Mouse (Mus musculus) olfactory bulb, adult 2 months (tissue): ENCODE data around the gene Tspan18. TPM values are rescaled to one million over a fixed set of nuclear protein-coding genes. Genes with fewer than 3 reads are reported as not detected.
A peak's percentile ranks its signal among the peaks of the same experiment; 100 is the strongest.

Source experiments
- H3K27ac ChIP-seq: fragments of 200-500 bp; 2 replicates; pipeline ENCODE4 v1.5.1; 2012; ENCODE audit warnings: low read depth, low read length; ENCODE audit not compliant: insufficient read depth
- H3K4me1 ChIP-seq: fragments of 200-500 bp; 2 replicates; pipeline ENCODE4 v1.6.1; 2012; ENCODE audit warnings: low read length; ENCODE audit not compliant: control insufficient read depth, insufficient read depth
- H3K4me3 ChIP-seq: fragments of 200-500 bp; 2 replicates; pipeline ENCODE4 v1.5.1; 2012; ENCODE audit warnings: mild to moderate bottlenecking, low read depth, low read length, moderate library complexity; ENCODE audit not compliant: insufficient read depth
- CTCF ChIP-seq: fragments of 200-500 bp; IDR thresholded peaks from 2 replicates; pipeline ENCODE4 v1.5.1; 2012; ENCODE audit warnings: low read depth, mild to moderate bottlenecking, low read length, moderate library complexity; ENCODE audit not compliant: insufficient read depth
- POLR2A ChIP-seq: fragments of 200-500 bp; IDR thresholded peaks from 2 replicates; pipeline ENCODE4 v1.6.1; 2012; ENCODE audit warnings: mild to moderate bottlenecking, low read depth, low read length, moderate library complexity; ENCODE audit not compliant: insufficient read depth
- WGBS: fragments of 180-500 bp; shearing (Covaris S2); methylation state at CpG from one replicate; pipeline ENCODE4 v1.1.7; 2018; 5-methylcytosine and 5-hydroxymethylcytosine counted together
- polyA plus RNA-seq: library from polyadenylated mRNA; stranded (reverse); fragments of >200 nt; gene quantifications from 2 replicates; pipeline ENCODE4 v1.2.4, GENCODE M21; 2012; ENCODE audit warnings: low replicate concordance; ENCODE audit not compliant: missing spikeins, insufficient read depth, insufficient read length

Gene Tspan18
- polyA plus RNA-seq, 1 experiment, result not detected

DNA sequence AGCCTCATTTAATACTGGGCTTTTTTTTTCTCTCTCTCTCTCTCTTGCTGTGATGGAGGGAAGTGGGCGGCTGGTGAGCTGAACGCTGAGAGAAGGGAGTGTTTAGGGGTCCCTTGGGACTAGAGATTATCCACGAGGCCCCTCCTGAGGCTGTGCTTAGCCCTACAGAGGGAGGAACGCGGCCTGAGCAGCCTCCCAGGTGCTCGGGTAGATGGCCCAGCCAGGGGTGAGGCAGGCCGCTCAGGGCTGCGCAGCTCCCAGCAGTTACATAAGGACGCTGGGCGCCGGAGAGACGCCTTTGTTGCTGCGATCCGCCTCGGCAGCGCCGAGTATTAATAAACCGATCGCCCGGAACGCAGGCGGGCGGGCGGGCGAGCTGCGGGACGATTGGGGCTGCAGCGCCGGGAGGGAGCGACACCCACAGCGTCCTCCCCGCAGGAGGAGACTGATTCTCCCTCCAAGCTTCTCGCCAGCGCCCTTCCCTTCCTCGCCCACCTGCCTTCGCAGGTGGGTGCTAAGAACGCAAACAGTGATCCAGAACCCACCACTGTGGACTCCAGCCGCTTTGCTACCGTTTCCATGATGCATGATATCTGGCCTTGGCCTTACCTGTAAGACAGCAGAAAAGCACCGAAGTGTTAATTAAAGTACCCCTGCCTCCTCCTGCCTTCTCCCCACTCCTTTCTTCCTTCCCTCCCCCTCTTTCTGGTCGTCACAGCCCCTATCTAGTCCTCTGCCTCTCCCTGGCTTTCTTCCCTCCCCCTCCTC is 154.0 kb downstream of the Tspan18 start:
- TF ChIP-seq POLR2A (0 out of 2 replicates have a peak, but pooled peaks have one; percentile 42), CTCF (no peak)
- Histone ChIP-seq H3K4me1 (peaks cover 55% of the 10 kb centered on the region), H3K4me3 (peak overlapping the region; percentile 27), H3K27ac (peak overlapping the region; percentile 93)
- WGBS, result 1% methylated on average over 41 of the region's 41 CpGs

DNA sequence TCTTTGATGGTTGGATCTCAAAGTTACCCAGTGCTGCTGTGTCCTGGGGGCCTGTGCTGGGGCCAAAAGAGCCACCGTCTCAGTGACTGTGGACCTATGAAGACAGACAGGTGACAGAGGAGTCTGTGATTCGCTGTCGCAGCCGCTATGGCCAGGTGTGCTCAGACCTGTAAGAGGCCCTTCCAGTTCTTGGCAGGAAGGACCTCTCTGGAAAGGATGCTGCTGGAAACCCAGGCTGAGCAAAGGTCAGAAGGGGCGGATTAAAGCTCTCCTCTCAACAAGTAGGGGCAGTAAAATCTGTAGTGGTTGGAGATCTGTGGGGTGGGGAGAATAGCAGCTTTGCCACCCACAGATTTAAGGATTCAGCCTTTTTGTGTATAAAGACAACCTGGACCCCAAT is 154.7 kb downstream of the Tspan18 start:
- peaks cover 55% of the 10 kb centered on the region for H3K4me1 ChIP-seq
- 88% methylated on average over 5 of the region's 5 CpGs for WGBS
- TF ChIP-seq POLR2A, result no peak
- no peak for TF ChIP-seq CTCF
- H3K4me3 ChIP-seq, result no peak overlapping the region
- peak overlapping the region; percentile 93 for H3K27ac ChIP-seq

DNA sequence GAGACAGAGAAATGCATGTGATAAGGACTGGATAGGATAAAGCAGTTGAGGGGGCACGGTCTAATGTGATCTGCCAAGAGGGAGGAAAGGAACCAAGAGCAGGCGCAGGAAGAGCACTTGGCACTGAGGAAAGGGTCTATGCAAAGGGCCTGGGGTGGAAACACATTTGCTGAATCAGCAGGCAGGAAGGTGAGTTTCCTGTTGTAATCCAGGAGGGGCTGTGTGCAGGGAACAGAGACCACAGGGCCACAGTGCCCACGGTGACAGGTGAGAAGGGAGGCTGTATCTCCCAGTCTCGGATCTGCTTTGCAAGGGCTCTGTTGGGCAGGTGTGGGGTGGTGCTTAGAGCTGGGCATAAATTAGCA is 156.0 kb downstream of the Tspan18 start:
- Histone ChIP-seq H3K27ac (no peak overlapping the region), H3K4me1 (peaks cover 63% of the 10 kb centered on the region), H3K4me3 (no peak overlapping the region)
- TF ChIP-seq CTCF (no peak), POLR2A (no peak)
- WGBS, result 84% methylated on average over 4 of the region's 4 CpGs

DNA sequence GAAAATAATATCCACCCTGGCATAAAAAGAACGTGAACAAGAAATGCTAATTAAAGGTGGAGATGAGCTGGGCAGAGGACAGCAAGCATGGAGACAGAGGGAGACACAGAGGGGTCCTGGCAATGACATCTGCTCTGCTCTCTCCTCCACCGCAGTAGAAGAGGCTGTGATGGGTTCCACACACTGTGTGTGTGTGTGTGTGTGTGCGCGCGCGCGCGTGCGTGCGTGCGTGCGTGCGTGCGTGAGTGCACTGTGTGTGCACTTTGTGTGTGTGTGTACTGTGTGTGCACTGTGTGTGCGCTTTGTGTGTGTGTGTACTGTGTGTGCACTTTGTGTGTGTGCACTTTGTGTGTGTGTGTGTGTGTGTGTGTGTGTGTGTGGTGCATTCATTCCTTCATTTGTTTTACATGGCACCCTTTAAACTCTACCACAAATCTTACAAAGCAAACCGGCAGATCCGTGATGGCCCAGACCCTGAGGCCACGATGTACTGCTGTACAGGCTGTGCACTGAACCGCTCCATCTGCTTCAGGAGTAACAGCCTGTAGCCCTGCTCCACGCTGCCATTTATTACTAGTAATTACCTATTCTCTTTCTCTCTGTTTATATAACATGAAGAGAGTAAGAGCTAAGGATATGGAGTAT is 156.5 kb downstream of the Tspan18 start:
- TF ChIP-seq POLR2A (no peak), CTCF (no peak)
- WGBS, result 79% methylated on average over 20 of the region's 20 CpGs
- Histone ChIP-seq H3K27ac (no peak overlapping the region), H3K4me1 (peaks cover 58% of the 10 kb centered on the region), H3K4me3 (no peak overlapping the region)

DNA sequence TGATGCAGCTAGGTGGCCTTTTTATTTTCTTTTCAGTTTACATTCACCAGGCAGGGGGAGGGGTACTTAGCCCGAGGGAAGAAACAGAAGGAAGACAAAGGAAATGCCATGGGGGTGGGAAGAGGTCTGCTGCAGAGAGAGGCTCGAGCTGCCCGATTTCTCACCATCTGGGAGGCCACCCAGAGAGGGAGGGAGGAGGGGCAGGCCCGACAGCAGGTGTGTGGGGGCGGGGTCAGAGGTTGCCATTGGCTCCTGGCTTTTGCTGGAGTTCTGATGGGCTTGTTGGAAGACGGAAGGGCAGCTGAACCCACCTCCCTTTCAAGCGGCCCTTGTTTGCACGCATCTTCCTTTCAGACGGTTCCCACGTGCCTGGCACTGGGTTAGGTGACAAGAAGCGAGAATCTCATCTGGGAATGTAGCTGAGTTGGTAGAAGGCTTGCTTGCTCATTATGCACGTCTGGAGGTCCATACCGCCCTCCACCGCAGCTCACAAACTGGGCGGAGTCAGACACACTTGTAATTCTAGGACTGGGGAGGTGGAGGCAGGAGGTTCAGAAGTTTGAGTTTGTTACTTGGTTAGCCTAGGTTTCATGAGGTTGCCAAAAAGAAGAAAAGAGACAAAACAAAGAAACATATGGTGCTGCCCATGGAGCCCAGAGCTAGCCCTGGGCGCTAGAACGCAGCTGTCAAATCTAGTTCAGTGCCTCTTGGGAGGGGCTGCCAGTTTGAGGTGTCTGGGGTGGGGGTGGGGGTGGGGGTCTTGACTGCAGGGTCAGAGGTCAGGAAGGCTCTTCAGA is 157.2 kb downstream of the Tspan18 start:
- WGBS, result 14% methylated on average over 17 of the region's 17 CpGs
- H3K4me3 ChIP-seq, result no peak overlapping the region
- H3K4me1 ChIP-seq, result peaks cover 53% of the 10 kb centered on the region
- H3K27ac ChIP-seq, result peak overlapping the region; percentile 55; the same call in 1 of the 2 replicates
- TF ChIP-seq POLR2A, result no peak
- no peak for TF ChIP-seq CTCF

DNA sequence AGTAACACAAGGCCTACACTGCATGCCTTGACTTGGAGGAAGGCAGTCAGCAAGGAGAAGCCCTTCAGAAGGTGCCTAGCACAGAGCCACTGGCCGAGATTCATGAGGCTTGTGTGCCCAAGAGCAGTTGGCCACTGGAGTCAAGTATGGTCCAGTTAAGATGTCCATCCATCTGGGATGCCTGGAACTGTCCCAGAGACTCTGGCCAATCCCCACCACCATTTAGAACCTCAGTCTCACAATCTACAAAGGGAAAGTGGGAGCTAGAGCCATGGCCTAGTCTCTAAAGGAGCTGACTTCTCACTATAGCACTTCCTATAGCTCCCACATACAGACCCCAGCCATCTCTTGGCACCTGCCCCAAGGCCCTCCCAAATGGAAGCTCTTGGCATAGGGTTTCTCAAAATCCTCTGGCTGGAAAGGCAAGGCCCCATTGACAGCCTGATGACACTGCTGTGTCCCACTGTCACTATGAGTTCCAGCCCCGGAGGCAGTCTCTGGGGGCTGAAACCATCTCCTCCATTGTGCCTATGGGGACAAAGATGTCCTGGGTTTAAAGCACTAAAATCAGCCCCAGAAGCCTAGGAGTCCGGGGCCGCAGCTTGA is 158.0 kb downstream of the Tspan18 start:
- peak overlapping the region; percentile 55; the same call in 1 of the 2 replicates for H3K27ac ChIP-seq
- H3K4me1 ChIP-seq, result peaks cover 53% of the 10 kb centered on the region
- H3K4me3 ChIP-seq, result no peak overlapping the region
- 40% methylated on average over 4 of the region's 4 CpGs for WGBS
- no peak for TF ChIP-seq CTCF
- TF ChIP-seq POLR2A, result no peak

DNA sequence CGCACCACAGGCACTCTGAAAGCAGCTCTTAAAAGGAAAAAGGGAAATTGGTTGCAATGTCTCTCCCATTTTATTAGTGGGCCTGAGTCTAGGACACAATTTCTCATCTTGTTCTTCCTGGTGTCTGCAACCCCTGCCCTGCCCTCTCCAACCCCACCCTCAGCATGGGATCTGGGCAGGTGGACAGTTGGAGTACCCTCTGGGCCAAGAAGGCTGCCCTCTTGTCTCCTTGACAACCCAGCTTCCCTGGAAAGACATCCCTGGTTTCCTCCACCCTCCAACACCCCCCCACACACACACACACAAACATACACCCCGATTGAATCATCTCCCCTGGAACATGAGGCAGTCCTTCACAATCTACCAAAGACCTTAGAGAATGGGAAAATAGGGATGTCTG is 158.6 kb downstream of the Tspan18 start:
- 52% methylated on average over 2 of the region's 2 CpGs for WGBS
- TF ChIP-seq POLR2A (no peak), CTCF (no peak)
- Histone ChIP-seq H3K27ac (no peak overlapping the region), H3K4me3 (no peak overlapping the region), H3K4me1 (peaks cover 53% of the 10 kb centered on the region)

DNA sequence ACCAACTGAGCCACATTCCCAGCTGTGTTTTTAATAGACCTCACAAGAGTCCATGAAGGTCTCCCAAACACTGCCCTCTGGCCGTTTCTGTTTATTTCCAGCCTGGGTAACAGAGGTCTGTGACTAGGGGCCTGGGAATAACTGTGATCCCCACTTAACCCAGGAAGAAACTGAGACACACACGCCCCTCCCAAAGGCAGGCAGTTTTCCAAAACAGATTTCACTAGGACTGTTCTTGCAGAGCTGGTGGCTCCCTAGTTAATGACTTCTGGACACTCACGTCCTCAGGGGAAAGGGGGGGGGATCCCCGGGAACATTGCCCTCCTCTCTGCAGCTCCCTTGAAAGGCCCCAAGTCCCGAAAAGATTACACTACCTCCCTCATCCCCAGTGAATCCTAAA is 159.0 kb downstream of the Tspan18 start:
- TF ChIP-seq POLR2A (no peak), CTCF (no peak)
- H3K27ac ChIP-seq, result no peak overlapping the region

DNA sequence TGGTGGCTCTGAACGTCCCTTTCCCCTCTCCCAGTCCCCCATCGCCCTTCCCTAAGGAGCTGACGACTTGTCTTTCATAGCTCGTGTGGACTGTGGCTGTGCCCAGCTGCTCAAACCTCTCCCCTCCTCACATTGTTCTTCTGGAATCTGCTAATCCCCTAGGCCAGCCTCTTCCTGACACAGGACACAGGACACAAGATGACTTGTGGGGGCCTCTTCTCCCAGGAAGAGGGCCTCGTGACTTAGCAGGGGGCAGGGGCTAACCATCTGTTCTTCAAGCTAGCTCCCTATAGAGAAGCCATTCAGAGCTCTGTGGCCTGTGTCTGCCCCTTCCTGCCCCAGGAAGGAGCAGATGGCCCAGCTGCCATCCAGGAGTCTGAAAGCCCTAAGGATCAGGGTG is 160.1 kb downstream of the Tspan18 start:
- no peak for TF ChIP-seq POLR2A
- no peak for TF ChIP-seq CTCF
- Histone ChIP-seq H3K4me1 (peaks cover 45% of the 10 kb centered on the region), H3K27ac (no peak overlapping the region), H3K4me3 (no peak overlapping the region)
- 80% methylated on average over 5 of the region's 5 CpGs for WGBS

More for the DNA sequence above, 159.0 kb downstream of the Tspan18 start:
- Histone ChIP-seq H3K4me3 (no peak overlapping the region), H3K4me1 (peaks cover 53% of the 10 kb centered on the region)
- 37% methylated on average over 5 of the region's 5 CpGs for WGBS
